Mouse (Mus musculus) brain, embryonic 14.5 days (tissue): ENCODE data around the gene Ccdc6.

Experiments
- CTCF ChIP-seq: fragments of 200-500 bp; IDR thresholded peaks from 2 replicates; pipeline ENCODE4 v1.5.1; 2012; ENCODE audit warnings: inconsistent platforms, mild to moderate bottlenecking, moderate library complexity, borderline replicate concordance; ENCODE audit not compliant: insufficient read depth, insufficient read length; ENCODE audit errors: extremely low read depth
- POLR2A ChIP-seq: fragments of 200-500 bp; IDR thresholded peaks from 2 replicates; pipeline ENCODE4 v1.6.1; 2012; ENCODE audit warnings: mild to moderate bottlenecking, inconsistent platforms, borderline replicate concordance; ENCODE audit not compliant: poor library complexity, insufficient read depth, insufficient read length, severe bottlenecking; ENCODE audit errors: extremely low read depth

DNA sequence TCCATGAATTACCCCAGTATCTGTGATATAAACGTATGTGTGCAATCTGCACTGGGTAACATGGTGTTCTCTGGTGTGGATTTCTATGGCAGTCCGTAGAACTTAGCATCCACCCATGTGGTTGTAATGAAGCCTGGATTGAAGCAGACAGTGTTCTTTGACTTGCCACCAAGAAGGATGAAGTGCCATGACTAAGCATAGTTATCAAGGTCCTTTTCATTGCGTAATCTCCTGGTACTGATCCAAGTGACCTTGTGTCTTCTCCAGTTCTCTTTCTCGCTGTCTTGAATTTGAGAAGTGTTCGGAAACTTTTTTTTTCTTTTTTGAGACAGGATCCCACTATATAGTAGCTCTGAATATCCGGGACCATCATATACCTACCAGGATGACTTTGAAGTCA is 127.7 kb downstream of the Ccdc6 start:
- TF ChIP-seq POLR2A: no peak
- TF ChIP-seq CTCF: no peak
